Mouse (Mus musculus) urinary bladder, postnatal 14 days (tissue): Measurements from ENCODE around the gene Neurod2.

Experiments used
- DNase-seq: peaks from one replicate; pipeline ENCODE4 v3.0.0; 2021; ENCODE audit warnings: low spot score

Neurod2 gene

GRCm38 (mm10) chr11:98332186-98332585 is 2.7 kb upstream of the Neurod2 start:
- DNase-seq, result no peak

DNA sequence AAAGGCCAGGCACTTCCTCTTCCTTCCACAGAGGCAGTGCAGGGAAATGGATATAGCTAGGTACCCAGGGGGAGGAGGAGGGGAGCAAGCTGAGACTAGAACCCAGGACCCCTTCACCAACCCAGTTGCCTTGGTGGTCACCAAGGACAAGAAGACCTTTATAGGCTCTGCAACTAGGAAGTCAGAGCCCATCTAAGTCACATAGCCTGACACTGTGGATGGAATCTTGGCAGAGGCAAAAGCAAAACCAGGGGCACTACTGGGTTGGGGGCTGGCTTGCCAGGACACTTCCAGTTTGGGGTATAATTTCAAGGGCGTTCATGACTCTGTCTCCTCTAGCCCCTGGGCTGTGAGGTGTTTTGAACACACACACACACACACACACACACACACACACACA is 2.0 kb upstream of the Neurod2 start:
- DNase-seq, result no peak

DNA sequence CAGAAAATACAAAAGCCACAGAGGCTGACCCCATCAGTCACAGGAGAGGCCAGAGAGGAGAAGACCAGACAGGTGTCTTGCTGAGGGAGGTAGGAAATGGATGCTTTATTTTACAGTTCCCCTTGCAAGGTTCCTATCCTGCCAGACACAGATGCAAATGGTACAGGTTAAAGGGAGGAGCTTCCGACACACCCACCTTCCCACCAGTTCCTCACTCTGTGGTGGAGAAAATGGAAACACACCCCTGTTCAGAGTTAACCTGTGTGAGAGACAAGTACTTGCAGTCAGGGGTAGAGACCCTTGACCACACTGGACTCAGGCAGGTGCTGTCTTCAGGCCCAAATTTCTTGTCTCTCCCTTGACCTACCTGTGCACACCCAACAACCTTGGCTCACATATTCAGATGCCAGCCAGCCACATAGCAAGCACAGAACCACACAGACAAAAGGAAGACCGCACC is 1.3 kb upstream of the Neurod2 start:
- DNase-seq, result no peak

DNA sequence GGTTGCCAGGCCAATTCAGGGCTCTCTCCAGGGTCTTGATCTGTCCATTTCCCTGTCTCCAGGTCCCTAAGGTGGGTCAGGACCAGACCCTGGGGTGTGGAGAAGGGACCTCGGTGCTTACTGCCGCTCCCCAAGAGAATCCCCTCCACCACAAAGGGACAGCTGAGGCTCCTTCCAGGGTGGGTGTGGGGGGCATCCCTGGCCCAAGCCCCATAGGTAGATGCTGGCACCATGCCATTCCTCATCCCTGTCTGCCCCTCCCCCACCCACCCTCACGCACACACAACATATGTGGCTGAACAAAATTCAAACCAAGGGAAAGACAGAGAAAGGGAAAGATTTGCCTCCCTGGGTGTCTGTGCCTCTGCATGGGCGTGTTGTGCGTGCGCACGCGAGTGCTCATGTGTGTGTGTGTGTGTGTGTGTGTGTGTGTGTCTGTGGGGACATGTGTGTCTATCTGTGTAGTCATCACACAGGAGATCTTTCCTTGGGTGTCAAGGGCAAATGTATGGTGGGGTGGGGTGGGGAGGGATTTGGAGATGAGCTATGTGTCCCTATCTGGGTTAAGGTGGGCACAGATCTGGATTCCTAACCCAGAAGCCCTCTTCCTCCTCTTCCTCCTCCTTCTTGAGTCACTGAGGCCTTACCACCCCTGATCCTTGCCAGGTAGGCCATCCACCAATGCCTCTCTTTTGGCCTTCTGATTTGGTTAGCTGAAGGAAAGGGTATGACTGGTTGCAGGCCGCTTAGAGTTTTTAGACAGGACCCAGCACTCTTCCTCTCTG is 704 bp upstream of the Neurod2 start:
- no peak for DNase-seq

DNA sequence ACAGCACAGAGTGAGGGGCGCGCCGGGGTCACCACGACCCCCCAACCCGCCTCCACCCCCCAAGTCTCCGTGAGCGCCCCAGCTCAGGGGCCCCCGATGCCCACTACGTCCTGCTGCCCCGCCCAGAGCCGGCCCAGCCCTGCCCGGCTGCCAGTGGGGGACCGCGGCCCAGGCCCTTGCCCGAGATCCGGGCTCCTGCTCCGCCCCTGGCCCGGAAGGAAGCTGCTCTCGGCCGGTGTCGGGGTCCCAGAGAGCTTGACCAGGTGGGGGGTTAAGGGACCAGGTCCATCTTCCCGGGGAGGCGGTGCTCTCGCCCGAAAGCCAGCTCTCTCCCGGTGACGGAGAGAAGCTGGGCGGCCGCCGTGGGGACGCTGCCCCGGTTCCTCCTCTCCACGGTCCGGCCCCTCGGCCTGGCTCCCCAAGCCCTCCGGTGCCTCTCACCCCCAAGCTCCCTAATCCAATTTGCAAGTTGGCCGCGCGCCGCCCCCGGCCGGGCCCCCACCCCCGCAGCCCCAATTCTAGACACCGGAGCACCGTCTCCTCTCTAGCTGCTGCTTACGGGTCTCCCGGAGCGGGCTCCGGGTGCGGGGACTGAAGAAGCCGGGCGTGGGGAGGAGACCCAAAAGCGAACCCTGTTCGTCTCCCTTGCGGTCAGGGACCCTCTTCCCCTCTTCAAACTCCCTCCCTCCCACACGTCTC is 928 bp downstream of the Neurod2 start:
- no peak for DNase-seq

DNA sequence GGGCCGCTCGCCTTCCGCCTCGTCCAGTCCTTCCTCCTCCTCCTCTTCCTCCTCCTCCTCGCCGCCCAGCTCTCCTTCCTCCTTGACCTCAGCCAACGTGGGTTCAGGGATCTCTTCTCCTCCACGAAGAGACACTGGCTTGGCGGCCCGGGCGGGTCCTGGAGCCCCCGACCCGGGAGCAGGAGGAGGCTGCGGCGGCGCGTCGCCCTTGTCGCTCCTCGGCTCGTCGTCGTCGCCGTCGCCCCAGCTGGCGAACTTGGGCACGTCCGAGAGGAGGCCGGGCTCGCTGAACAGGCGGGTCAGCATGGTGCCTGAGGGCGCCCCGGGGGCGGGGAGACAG is 1.4 kb downstream of the Neurod2 start:
- DNase-seq, result no peak

DNA sequence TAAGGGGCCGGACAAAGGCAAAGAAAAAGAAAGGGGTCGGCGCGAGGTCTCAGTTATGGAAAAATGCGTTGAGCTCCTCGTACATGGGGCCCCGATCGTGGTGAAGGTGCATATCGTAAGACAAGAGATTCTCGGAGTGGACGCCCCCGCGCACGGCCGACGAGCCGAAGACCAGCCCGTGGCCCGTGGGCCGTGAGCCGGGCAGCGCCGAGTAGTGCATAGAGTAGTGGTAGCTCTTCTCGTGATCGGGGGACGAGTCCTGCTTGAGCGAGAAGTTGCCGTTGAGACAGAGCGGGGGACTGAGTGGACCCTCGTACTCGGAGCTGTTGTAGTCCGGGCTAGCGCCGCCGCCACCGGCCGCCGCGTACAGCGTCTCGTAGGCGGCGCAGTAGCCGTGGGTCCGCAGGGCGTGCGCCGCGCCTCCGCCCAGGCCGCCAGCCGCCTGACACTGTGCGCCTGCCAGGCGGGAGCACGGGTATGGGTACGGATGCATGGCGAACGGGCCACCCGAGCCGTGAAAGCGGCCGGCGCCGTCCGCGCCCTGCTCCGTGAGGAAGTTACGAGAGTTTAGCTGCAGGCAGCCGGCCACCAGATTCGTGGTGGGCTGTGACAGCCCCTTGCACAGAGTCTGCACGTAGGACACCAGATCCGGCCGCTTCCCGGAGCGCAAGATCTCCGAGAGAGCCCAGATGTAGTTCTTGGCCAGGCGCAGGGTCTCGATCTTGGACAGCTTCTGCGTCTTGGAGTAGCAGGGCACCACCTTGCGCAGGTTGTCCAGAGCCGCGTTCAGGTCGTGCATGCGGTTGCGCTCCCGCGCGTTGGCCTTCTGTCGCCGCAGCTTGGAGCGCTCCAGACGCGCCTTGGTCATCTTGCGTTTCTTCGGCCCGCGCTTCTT is 2.1 kb downstream of the Neurod2 start:
- DNase-seq, result no peak

DNA sequence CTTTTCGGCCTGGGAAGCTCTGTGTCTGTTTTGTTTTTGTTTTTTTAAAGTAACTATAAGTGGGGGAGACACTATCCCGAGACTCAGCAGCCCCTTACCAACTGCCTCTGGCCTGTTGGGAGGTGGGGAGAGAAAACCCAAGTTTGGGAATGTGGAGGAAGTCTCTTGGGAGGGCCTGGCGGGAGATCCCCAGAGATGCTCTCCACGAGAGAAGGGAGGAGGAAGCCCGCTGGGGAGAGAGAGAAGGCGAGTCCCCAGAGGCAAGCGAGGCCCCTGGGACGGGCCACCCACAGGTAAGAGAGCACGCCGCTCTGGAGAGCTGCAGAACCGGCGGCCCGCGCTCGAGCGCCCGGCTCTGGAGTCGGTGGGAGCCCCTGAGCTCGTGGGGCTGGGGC is 2.7 kb downstream of the Neurod2 start:
- DNase-seq, result no peak

GRCm38 (mm10) chr11:98325821-98326218 is 3.6 kb downstream of the Neurod2 start:
- DNase-seq, result no peak

- DNase-seq, result no peak
These were observed 4.1 kb downstream of the Neurod2 start for GRCm38 (mm10) chr11:98325191-98325820.

GRCm38 (mm10) chr11:98323933-98324332 is 5.5 kb downstream of the Neurod2 start:
- no peak for DNase-seq

GRCm38 (mm10) chr11:98323136-98323866 is 6.1 kb downstream of the Neurod2 start:
- DNase-seq, result no peak

DNA sequence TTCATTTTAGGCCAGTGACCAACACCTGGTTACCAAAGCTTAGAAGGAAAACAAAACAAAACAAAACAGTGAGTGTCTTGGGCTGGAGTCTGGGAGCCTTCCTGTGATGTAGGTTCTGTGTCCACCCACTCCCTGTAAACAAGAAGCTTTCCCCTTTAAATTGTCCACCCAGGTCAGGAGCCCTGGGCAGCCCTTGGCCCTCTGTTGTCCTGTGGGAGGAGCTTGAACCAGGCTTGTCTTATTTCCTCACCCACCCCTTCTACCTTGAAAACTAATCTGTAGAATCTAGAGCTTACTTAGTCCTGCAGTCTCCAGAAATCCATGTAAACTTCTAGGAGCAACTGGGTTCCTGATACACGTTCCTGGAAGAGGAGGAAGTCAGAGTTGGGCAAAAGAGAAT is 7.3 kb downstream of the Neurod2 start:
- DNase-seq, result no peak

- DNase-seq, result no peak
These were observed 7.8 kb downstream of the Neurod2 start for GRCm38 (mm10) chr11:98321677-98322003.

GRCm38 (mm10) chr11:98320806-98321676 is 8.4 kb downstream of the Neurod2 start:
- no peak for DNase-seq

DNA sequence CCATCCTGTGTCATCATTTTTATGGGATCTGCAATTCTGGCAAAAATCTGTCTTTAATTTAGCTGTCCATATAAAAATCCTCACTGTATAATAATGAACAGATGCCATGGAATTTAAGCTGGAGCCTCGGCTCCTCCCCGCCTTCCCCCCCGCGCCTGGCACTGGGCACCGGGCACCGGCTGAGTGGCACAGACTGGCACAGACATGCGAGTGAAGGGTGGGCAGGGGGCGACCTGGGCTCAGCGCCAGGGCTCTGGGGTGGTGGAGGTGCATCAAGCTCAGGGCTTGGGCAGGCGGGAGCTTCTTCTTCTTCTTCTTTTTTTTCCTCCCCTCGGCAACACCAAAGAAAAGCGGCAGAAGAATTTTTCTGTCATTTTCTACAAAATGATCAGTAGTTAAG is 9.1 kb downstream of the Neurod2 start:
- no peak for DNase-seq

GRCm38 (mm10) chr11:98319944-98320343 is 9.5 kb downstream of the Neurod2 start:
- no peak for DNase-seq

DNA sequence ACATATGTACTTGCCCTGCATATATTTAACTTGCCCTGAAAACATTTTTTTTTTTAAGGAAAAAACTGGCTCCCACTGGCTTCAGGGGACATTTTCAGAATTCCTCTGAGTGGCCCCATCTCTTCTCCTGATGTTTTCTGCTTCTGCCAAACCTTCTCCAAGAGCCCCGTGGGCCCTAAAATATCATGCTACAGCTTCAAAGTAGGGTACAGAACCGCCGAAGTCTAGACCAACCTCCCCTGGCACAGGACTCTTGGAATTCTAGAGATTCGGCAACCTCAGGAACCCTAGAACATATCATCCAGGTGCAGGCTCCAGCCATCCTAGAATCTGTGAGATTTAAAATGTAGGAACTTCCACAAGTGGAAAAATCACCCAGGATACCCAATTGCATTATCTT is 9.9 kb downstream of the Neurod2 start:
- DNase-seq, result no peak

- DNase-seq, result no peak
These were observed 10.3 kb downstream of the Neurod2 start for GRCm38 (mm10) chr11:98319120-98319519.

DNA sequence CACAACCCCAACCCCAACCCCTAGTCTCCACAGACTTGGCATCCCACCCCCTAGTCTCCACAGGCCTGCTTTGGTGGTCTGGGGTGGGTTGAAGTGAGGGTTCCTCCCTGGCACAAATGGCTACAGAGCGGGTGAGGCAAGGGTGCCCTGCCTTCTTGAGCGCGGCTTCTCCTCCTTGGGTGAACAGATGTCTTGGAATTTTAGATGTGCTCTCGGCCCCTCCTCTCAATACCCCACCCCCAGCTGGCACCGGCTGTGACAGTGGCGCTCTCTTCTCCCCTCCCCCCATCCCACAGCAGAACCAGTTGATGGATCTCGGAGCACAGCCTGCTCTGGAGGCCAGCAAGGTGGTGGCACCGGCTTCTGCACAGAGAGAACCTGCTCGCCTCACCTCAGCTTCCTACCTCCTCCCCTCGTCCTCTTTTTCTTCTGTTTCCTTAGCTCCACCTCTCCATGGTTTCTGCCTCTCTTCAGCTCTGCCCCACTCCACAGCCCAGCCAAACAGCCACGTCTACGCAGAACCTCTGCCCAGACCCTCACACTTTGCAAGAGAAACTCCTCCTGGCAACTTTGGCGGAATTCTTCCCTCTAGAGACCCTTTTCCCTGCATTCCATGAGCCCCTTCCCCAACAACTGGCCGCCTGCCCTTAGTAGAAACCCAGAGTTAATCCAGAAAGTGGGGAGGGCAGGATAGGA is 10.9 kb downstream of the Neurod2 start:
- no peak for DNase-seq
